Mouse (Mus musculus) liver, embryonic 14.5 days (tissue): Measurements from ENCODE around the gene Dync2h1. TPM values are rescaled to one million over a fixed set of nuclear protein-coding genes. Genes with fewer than 3 reads are reported as not detected.

ENCODE experiments used
- ATAC-seq: fragments of 200-750 bp; cut with Nextera tagmentation; 2 replicates; pipeline ENCODE4 v1.8.0; 2017; ENCODE audit warnings: moderate number of reproducible peaks, mild to moderate bottlenecking, moderate library complexity; ENCODE audit not compliant: insufficient read depth
- DNase-seq, 3 experiments: peaks; one replicate each; pipeline ENCODE4 v3.0.0-alpha.2; 2012 to 2013; ENCODE audit warnings: low read depth in 3 of 3, low spot score in 3 of 3
- H3K27ac ChIP-seq: fragments of 300-500 bp; sonication (generic); 2 replicates; pipeline ENCODE4 v1.5.1; 2014; ENCODE audit warnings: moderate library complexity, mild to moderate bottlenecking, control low read depth, inconsistent platforms
- H3K27me3 ChIP-seq: fragments of 300-500 bp; sonication (generic); 2 replicates; pipeline ENCODE4 v1.6.1; 2014; ENCODE audit warnings: mild to moderate bottlenecking, low read length, moderate library complexity; ENCODE audit not compliant: control insufficient read depth, insufficient read depth
- H3K36me3 ChIP-seq: fragments of 300-500 bp; sonication (generic); replicated peaks from 2 replicates; pipeline ENCODE4 v1.6.1; 2014; ENCODE audit warnings: low read depth; ENCODE audit not compliant: control insufficient read depth, insufficient read depth
- H3K4me1 ChIP-seq, 2 experiments: fragments of 200-500 bp in 1 of 2; fragments of 300-500 bp in 1 of 2; sonication (generic) in 1 of 2; replicated peaks; 2 replicates each; pipeline ENCODE4 v1.6.1; 2012 to 2014; ENCODE audit warnings: antibody characterized with exemption in 1 of 2, inconsistent platforms in 1 of 2, low read length in 1 of 2; ENCODE audit not compliant: control insufficient read depth in 2 of 2, insufficient read depth in 2 of 2
- H3K4me2 ChIP-seq: fragments of 300-500 bp; sonication (generic); 2 replicates; pipeline ENCODE4 v1.6.1; 2014; ENCODE audit warnings: low read depth, mild to moderate bottlenecking, control low read depth, moderate library complexity
- H3K4me3 ChIP-seq, 2 experiments: fragments of 200-500 bp in 1 of 2; fragments of 300-500 bp in 1 of 2; sonication (generic) in 1 of 2; 2 replicates each; pipeline ENCODE4 v1.5.1; 2012 to 2014; ENCODE audit warnings: low read depth in 2 of 2, low read length in 2 of 2, mild to moderate bottlenecking in 2 of 2, control low read depth in 1 of 2, inconsistent platforms in 1 of 2, moderate library complexity in 1 of 2; ENCODE audit not compliant: insufficient read depth in 1 of 2
- H3K9ac ChIP-seq: fragments of 300-500 bp; sonication (generic); replicated peaks from 2 replicates; pipeline ENCODE4 v1.6.1; 2014; ENCODE audit warnings: mild to moderate bottlenecking, control low read depth, moderate library complexity
- H3K9me3 ChIP-seq: fragments of 300-500 bp; sonication (generic); 2 replicates; pipeline ENCODE4 v1.6.1; 2016; ENCODE audit warnings: low read length, mixed read lengths; ENCODE audit not compliant: control insufficient read depth
- CTCF ChIP-seq: IDR thresholded peaks from 2 replicates; pipeline ENCODE4 v1.5.1; 2016; ENCODE audit warnings: antibody characterized with exemption, low read depth, control low read depth
- EP300 ChIP-seq: IDR thresholded peaks from 2 replicates; pipeline ENCODE4 v1.6.1; 2016; ENCODE audit warnings: antibody characterized with exemption, low read depth
- WGBS: fragments of 180-500 bp; shearing (Covaris S2); extraction: QIAGEN DNeasy Blood & Tissue Kit; methylation state at CpG from one replicate; pipeline ENCODE4 v1.1.7; 2014; ENCODE audit not compliant: insufficient replicate concordance; 5-methylcytosine and 5-hydroxymethylcytosine counted together
- polyA plus RNA-seq, 2 experiments: library from polyadenylated mRNA; depleted of rRNA in 1 of 2; stranded (reverse) in 1 of 2; unstranded in 1 of 2; fragments of >200 nt; fragmentation: Nextera tagmentation in 1 of 2; extraction: Ambion mirVana in 1 of 2; gene quantifications; 2 replicates each; pipeline versions ENCODE4 v1.2.1 to v1.2.3; 2012 to 2014

The Dync2h1 gene
- polyA plus RNA-seq, 2 experiments, result 0.46 to 1.8 TPM

GRCm38 (mm10) chr9:7101361-7101760 lies 82.9 kb downstream of the Dync2h1 start:
- Histone ChIP-seq H3K4me1 (no peaks in the 10 kb centered on the region), H3K27me3 (no peaks in the 10 kb centered on the region), H3K36me3 (no peaks in the 10 kb centered on the region), H3K4me3 (no peak overlapping the region), H3K4me2 (no peak overlapping the region), H3K27ac (no peak overlapping the region), H3K9me3 (no peaks in the 10 kb centered on the region), H3K9ac (no peak overlapping the region)
- ATAC-seq, result no peak
- TF ChIP-seq EP300 (no peak), CTCF (no peak)
- no peak for DNase-seq

GRCm38 (mm10) chr9:7074625-7075024 lies 109.6 kb downstream of the Dync2h1 start:
- Histone ChIP-seq H3K4me3 (no peak overlapping the region), H3K27me3 (no peaks in the 10 kb centered on the region), H3K4me1 (no peaks in the 10 kb centered on the region), H3K4me2 (no peak overlapping the region), H3K9me3 (no peaks in the 10 kb centered on the region), H3K27ac (no peak overlapping the region), H3K36me3 (no peaks in the 10 kb centered on the region), H3K9ac (no peak overlapping the region)
- TF ChIP-seq EP300, result no peak
- no peak for TF ChIP-seq CTCF
- WGBS, result 54% methylated on average over 2 of the region's 2 CpGs
- DNase-seq (no peak), ATAC-seq (no peak)

- H3K36me3 ChIP-seq, result no peaks in the 10 kb centered on the region
- no peaks in the 10 kb centered on the region for H3K27me3 ChIP-seq
- H3K9ac ChIP-seq, result no peak overlapping the region
- DNase-seq (no peak), ATAC-seq (no peak)
- H3K9me3 ChIP-seq, result no peaks in the 10 kb centered on the region
- TF ChIP-seq CTCF (no peak), EP300 (no peak)
- H3K4me1 ChIP-seq, result no peaks in the 10 kb centered on the region
- no peak overlapping the region for H3K27ac ChIP-seq
- no peak overlapping the region for H3K4me3 ChIP-seq
- 66% methylated on average over 3 of the region's 3 CpGs for WGBS
- no peak overlapping the region for H3K4me2 ChIP-seq
Measured at GRCm38 (mm10) chr9:7070846-7071245, 113.4 kb downstream of the Dync2h1 start.

- ATAC-seq (no peak), DNase-seq (peak; percentile 4 to 13 (median 12))
- Histone ChIP-seq H3K9me3 (no peaks in the 10 kb centered on the region), H3K4me3 (no peak overlapping the region), H3K36me3 (no peaks in the 10 kb centered on the region), H3K9ac (no peak overlapping the region), H3K4me1 (no peaks in the 10 kb centered on the region), H3K27ac (no peak overlapping the region), H3K4me2 (no peak overlapping the region), H3K27me3 (no peaks in the 10 kb centered on the region)
- TF ChIP-seq CTCF (peak; percentile 45; the same call in 1 of the 2 replicates), EP300 (no peak)
- WGBS, result 70% methylated on average over 3 of the region's 3 CpGs
Measured at GRCm38 (mm10) chr9:7050588-7050987, 133.7 kb downstream of the Dync2h1 start.

GRCm38 (mm10) chr9:7042635-7043273 lies 141.5 kb downstream of the Dync2h1 start:
- Histone ChIP-seq H3K4me3 (no peak overlapping the region), H3K9me3 (no peaks in the 10 kb centered on the region), H3K36me3 (no peaks in the 10 kb centered on the region), H3K4me1 (no peaks in the 10 kb centered on the region), H3K9ac (no peak overlapping the region), H3K27me3 (no peaks in the 10 kb centered on the region), H3K27ac (no peak overlapping the region), H3K4me2 (no peak overlapping the region)
- no peak for DNase-seq
- TF ChIP-seq CTCF (no peak), EP300 (no peak)
- ATAC-seq, result no peak
- WGBS, result 58% methylated on average over 5 of the region's 5 CpGs
